Mouse (Mus musculus): ENCODE results near the gene Top3b. TPM values are rescaled to one million over a fixed set of nuclear protein-coding genes. Genes with fewer than 3 reads are reported as not detected.

The Top3b gene
- 64.0 and 64.3 TPM in 2 replicates for polyA plus RNA-seq (2014; fragmentation: Nextera tagmentation; extraction: Ambion mirVana)

- WGBS = under 1% methylated on average over 49 of the region's 49 CpGs
- peak within 1 kb of the TSS; percentile 80 for H3K9ac ChIP-seq (ENCODE audit: low read length)
- peak within 1 kb of the TSS; percentile 91 for H3K27ac ChIP-seq (ENCODE audit: low read depth)
- H3K4me2 ChIP-seq (ENCODE audit: low read length) = peak within 1 kb of the TSS; percentile 51
- DNase-seq (ENCODE audit: low spot score) (peak; percentile 97), ATAC-seq (replicated peaks; ENCODE audit: low FRiP score, low TSS enrichment, low read depth) (peak; percentile 98)
- no peaks in the 10 kb centered on the region for H3K9me3 ChIP-seq (ENCODE audit: control insufficient read depth, low read length)
- peaks cover 6% of the 10 kb centered on the region; the same call in 1 of the 2 replicates for H3K4me1 ChIP-seq (replicated peaks; ENCODE audit: control insufficient read depth, insufficient read depth, low read length)
- H3K27me3 ChIP-seq (replicated peaks; ENCODE audit: control insufficient read depth, insufficient read depth, low read length) = no peaks in the 10 kb centered on the region
- H3K36me3 ChIP-seq (ENCODE audit: control insufficient read depth, insufficient read depth, low read length) = peaks cover 6% of the 10 kb centered on the region
- peak within 1 kb of the TSS; percentile 62 for H3K4me3 ChIP-seq (ENCODE audit: low read depth, low read length)
Measured at GRCm38 (mm10) chr16:16870617-16871331, at the start of gene Top3b, which contains the start of gene Vpreb1. Top3b (plus strand) TSS chr16:16870736. Vpreb1 (minus strand) TSS chr16:16870843.

DNA sequence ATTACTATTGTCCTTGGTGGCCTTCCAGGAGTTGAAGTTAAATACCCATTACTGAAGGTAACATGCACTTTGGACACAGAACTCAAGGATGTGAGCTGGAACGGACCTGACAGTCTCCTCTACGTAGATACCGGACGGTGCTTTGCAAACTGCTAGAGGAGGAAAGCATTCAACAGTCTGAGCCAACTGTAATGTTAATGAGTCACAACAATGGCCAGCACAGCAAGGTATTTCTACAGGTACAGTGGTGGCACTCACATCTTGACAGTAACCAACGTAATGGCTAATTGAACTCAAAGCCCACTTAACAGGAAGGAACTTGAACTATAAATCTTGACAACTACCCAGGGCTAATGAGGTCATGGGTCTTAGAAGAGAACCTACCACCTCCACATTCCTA is 45.1 kb upstream of the Top3b start:
- WGBS = 51% methylated on average over 5 of the region's 5 CpGs
- no peaks in the 10 kb centered on the region for H3K27me3 ChIP-seq (replicated peaks; ENCODE audit: control insufficient read depth, insufficient read depth, low read length)
- no peak overlapping the region for H3K27ac ChIP-seq (ENCODE audit: low read depth)
- H3K4me3 ChIP-seq (ENCODE audit: low read depth, low read length) = no peak overlapping the region
- no peaks in the 10 kb centered on the region for H3K9me3 ChIP-seq (ENCODE audit: control insufficient read depth, low read length)
- no peak overlapping the region for H3K4me2 ChIP-seq (ENCODE audit: low read length)
- no peak overlapping the region for H3K9ac ChIP-seq (ENCODE audit: low read length)
- ATAC-seq (replicated peaks; ENCODE audit: low FRiP score, low TSS enrichment, low read depth) = no peak
- no peak for DNase-seq (ENCODE audit: low spot score)
- H3K36me3 ChIP-seq (ENCODE audit: control insufficient read depth, insufficient read depth, low read length) = no peaks in the 10 kb centered on the region
- no peaks in the 10 kb centered on the region; the same call in 1 of the 2 replicates for H3K4me1 ChIP-seq (replicated peaks; ENCODE audit: control insufficient read depth, insufficient read depth, low read length)

DNA sequence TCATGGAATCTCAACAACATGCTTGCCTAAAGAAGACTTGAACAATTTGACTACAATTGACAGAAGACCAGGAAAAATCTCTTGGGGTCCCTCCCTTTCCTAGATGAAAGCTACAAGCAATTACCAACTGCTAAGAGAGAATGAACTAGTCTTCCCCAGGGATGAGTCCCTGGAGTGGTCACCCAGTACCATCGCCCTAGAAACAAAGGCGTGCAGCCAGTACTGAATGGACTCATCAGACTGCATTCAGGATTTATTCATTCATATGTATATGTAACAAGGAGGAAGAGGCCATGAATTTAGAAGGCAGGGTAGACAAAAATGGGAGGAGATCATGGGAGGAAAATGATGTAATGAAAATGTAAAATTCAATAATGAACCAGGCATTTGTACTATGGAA is 44.3 kb upstream of the Top3b start:
- DNase-seq (ENCODE audit: low spot score) (no peak), ATAC-seq (replicated peaks; ENCODE audit: low FRiP score, low TSS enrichment, low read depth) (no peak)
- no peak overlapping the region for H3K4me3 ChIP-seq (ENCODE audit: low read depth, low read length)
- H3K4me1 ChIP-seq (replicated peaks; ENCODE audit: control insufficient read depth, insufficient read depth, low read length) = no peaks in the 10 kb centered on the region; the same call in 1 of the 2 replicates
- H3K4me2 ChIP-seq (ENCODE audit: low read length) = no peak overlapping the region
- WGBS = 96% methylated on average over 2 of the region's 2 CpGs
- no peak overlapping the region for H3K9ac ChIP-seq (ENCODE audit: low read length)
- H3K9me3 ChIP-seq (ENCODE audit: control insufficient read depth, low read length) = no peaks in the 10 kb centered on the region
- no peaks in the 10 kb centered on the region for H3K36me3 ChIP-seq (ENCODE audit: control insufficient read depth, insufficient read depth, low read length)
- no peak overlapping the region for H3K27ac ChIP-seq (ENCODE audit: low read depth)
- H3K27me3 ChIP-seq (replicated peaks; ENCODE audit: control insufficient read depth, insufficient read depth, low read length) = no peaks in the 10 kb centered on the region

DNA sequence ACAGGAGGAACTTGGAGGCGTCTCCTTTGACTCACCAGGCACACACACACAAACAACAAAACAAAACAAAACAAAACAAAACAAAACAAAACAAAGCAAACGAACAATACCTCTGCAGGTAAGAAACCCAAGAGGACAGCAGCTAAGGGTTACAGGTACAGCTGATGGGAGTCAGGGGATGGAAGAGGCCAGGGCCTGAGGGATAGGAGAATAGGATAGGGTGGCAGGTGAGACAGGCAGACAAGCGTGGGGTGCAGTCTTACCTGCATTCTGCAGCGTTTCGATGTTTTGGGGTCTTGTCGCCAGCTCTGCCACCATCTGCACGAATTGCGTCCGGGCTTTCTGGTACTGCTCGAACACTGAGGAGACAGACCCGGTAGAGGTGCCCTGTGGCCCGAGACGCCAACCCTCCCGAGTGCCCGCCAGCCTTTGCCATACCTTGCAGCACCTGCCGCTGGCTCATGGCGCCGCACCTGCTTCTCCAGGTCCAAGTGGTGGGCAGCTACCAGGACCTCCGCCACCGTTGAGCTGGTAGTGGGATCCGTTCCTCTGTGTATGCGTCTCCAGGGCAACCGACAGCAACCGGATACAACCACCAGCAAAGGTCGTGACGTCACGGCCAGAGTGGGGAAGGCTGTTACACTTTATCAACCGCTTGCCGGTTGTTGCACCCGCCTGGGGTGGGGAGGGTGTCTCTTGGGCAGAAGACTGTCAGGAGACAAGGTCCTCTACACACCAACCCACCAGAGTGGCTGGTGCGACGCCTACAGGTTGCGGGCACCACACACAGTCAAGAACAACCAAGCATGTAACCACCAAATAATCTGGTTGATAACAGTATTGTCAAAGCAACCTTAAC is 41.5 kb upstream of the Top3b start, which contains the start of gene Spag6l:
TSS of gene Spag6l (minus strand) at position 700 of the 859 bp plus-strand sequence.
- Histone ChIP-seq H3K9ac (ENCODE audit: low read length) (peak within 1 kb of the TSS; percentile 25; the same call in 1 of the 2 replicates), H3K4me1 (replicated peaks; ENCODE audit: control insufficient read depth, insufficient read depth, low read length) (no peaks in the 10 kb centered on the region; the same call in 1 of the 2 replicates), H3K27ac (ENCODE audit: low read depth) (no peak within 1 kb of the TSS), H3K9me3 (ENCODE audit: control insufficient read depth, low read length) (no peaks in the 10 kb centered on the region), H3K4me2 (ENCODE audit: low read length) (peak within 1 kb of the TSS; percentile 82), H3K27me3 (replicated peaks; ENCODE audit: control insufficient read depth, insufficient read depth, low read length) (no peaks in the 10 kb centered on the region), H3K4me3 (ENCODE audit: low read depth, low read length) (peak within 1 kb of the TSS; percentile 38), H3K36me3 (ENCODE audit: control insufficient read depth, insufficient read depth, low read length) (no peaks in the 10 kb centered on the region)
- WGBS = 7% methylated on average over 33 of the region's 33 CpGs
- DNase-seq (ENCODE audit: low spot score) (peak; percentile 80), ATAC-seq (replicated peaks; ENCODE audit: low FRiP score, low TSS enrichment, low read depth) (peak; percentile 89)

GRCm38 (mm10) chr16:16829671-16830070 is 40.9 kb upstream of the Top3b start:
- H3K4me3 ChIP-seq (ENCODE audit: low read depth, low read length) = no peak overlapping the region
- H3K27me3 ChIP-seq (replicated peaks; ENCODE audit: control insufficient read depth, insufficient read depth, low read length) = no peaks in the 10 kb centered on the region
- no peaks in the 10 kb centered on the region for H3K9me3 ChIP-seq (ENCODE audit: control insufficient read depth, low read length)
- H3K9ac ChIP-seq (ENCODE audit: low read length) = no peak overlapping the region
- no peaks in the 10 kb centered on the region for H3K36me3 ChIP-seq (ENCODE audit: control insufficient read depth, insufficient read depth, low read length)
- no peaks in the 10 kb centered on the region; the same call in 1 of the 2 replicates for H3K4me1 ChIP-seq (replicated peaks; ENCODE audit: control insufficient read depth, insufficient read depth, low read length)
- 84% methylated on average over 3 of the region's 3 CpGs for WGBS
- ATAC-seq (replicated peaks; ENCODE audit: low FRiP score, low TSS enrichment, low read depth) (no peak), DNase-seq (ENCODE audit: low spot score) (no peak)
- peak overlapping the region; percentile 82 for H3K4me2 ChIP-seq (ENCODE audit: low read length)
- H3K27ac ChIP-seq (ENCODE audit: low read depth) = no peak overlapping the region

GRCm38 (mm10) chr16:16849196-16849595 is 21.3 kb upstream of the Top3b start:
- no peak for ATAC-seq (replicated peaks; ENCODE audit: low FRiP score, low TSS enrichment, low read depth)
- no peak overlapping the region for H3K4me3 ChIP-seq (ENCODE audit: low read depth, low read length)
- DNase-seq (ENCODE audit: low spot score) = no peak

DNA sequence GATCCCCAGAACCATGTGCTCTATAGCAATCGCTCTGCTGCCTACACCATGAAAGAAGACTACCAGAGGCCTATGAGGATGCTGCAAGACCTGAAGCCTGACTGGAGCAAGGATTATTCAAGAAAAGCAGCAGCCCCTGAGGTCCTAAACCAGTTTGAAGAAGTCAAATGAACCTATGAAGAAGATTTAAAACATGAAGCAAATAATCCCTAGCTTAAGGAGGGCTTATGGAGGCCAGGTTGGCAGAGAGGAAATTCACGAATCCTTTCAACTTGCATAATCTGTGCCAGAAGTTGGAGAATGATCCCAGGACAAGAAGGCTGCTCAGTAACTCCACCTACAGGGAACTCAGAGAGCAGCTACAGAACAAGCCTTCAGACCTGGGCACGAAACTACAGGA is 18.1 kb upstream of the Top3b start:
- Histone ChIP-seq H3K4me2 (ENCODE audit: low read length) (no peak overlapping the region), H3K4me3 (ENCODE audit: low read depth, low read length) (no peak overlapping the region), H3K36me3 (ENCODE audit: control insufficient read depth, insufficient read depth, low read length) (no peaks in the 10 kb centered on the region), H3K9ac (ENCODE audit: low read length) (no peak overlapping the region), H3K27ac (ENCODE audit: low read depth) (no peak overlapping the region), H3K4me1 (replicated peaks; ENCODE audit: control insufficient read depth, insufficient read depth, low read length) (no peaks in the 10 kb centered on the region), H3K27me3 (replicated peaks; ENCODE audit: control insufficient read depth, insufficient read depth, low read length) (no peaks in the 10 kb centered on the region), H3K9me3 (ENCODE audit: control insufficient read depth, low read length) (no peaks in the 10 kb centered on the region)
- no peak for DNase-seq (ENCODE audit: low spot score)
- 86% methylated on average over 3 of the region's 3 CpGs for WGBS
- ATAC-seq (replicated peaks; ENCODE audit: low FRiP score, low TSS enrichment, low read depth) = no peak

More at GRCm38 (mm10) chr16:16849196-16849595, 21.3 kb upstream of the Top3b start:
- H3K27ac ChIP-seq (ENCODE audit: low read depth) = no peak overlapping the region
- H3K9me3 ChIP-seq (ENCODE audit: control insufficient read depth, low read length) = no peaks in the 10 kb centered on the region
- H3K9ac ChIP-seq (ENCODE audit: low read length) = no peak overlapping the region
- H3K4me2 ChIP-seq (ENCODE audit: low read length) = no peak overlapping the region
- H3K27me3 ChIP-seq (replicated peaks; ENCODE audit: control insufficient read depth, insufficient read depth, low read length) = no peaks in the 10 kb centered on the region
- no peaks in the 10 kb centered on the region for H3K36me3 ChIP-seq (ENCODE audit: control insufficient read depth, insufficient read depth, low read length)
- no peaks in the 10 kb centered on the region for H3K4me1 ChIP-seq (replicated peaks; ENCODE audit: control insufficient read depth, insufficient read depth, low read length)

GRCm38 (mm10) chr16:16854836-16855235 is 15.7 kb upstream of the Top3b start:
- 29% methylated on average over 6 of the region's 6 CpGs for WGBS
- ATAC-seq (replicated peaks; ENCODE audit: low FRiP score, low TSS enrichment, low read depth) (no peak), DNase-seq (ENCODE audit: low spot score) (peak; percentile 63)
- no peaks in the 10 kb centered on the region for H3K4me1 ChIP-seq (replicated peaks; ENCODE audit: control insufficient read depth, insufficient read depth, low read length)
- H3K9me3 ChIP-seq (ENCODE audit: control insufficient read depth, low read length) = no peaks in the 10 kb centered on the region
- H3K36me3 ChIP-seq (ENCODE audit: control insufficient read depth, insufficient read depth, low read length) = no peaks in the 10 kb centered on the region
- H3K4me3 ChIP-seq (ENCODE audit: low read depth, low read length) = no peak overlapping the region
- H3K27me3 ChIP-seq (replicated peaks; ENCODE audit: control insufficient read depth, insufficient read depth, low read length) = no peaks in the 10 kb centered on the region
- H3K9ac ChIP-seq (ENCODE audit: low read length) = no peak overlapping the region
- H3K4me2 ChIP-seq (ENCODE audit: low read length) = no peak overlapping the region
- H3K27ac ChIP-seq (ENCODE audit: low read depth) = no peak overlapping the region
